8 mouse cellular contexts compared by ENCODE assay signal in the genomic region with DNA sequence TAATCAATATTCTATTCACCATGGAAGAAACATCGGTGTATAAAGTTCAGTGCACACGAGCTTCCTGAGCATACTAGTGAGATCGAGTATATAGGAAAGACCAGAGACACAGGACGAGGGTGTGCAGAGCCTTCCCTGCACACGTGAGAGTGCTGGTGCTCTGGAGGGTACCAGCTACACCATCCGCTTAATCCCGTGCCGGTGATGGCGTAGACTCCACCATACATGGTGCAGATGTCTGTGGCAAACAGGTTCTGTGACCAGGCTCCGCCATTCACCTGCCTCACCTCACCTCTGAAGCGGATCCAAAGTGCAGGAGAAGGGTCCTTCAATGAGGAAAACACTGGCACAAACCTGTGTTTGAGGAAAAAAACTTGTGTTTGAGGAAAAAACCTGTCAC.
DNase-seq lines count a peak whose midpoint lies in the region; ATAC-seq and TF ChIP-seq lines count a peak whose summit lies in the region.

No protein-coding gene starts in this region.

- ATAC-seq in embryonic facial prominence, embryonic 13.5 days (ENCODE audit: insufficient number of reproducible peaks, insufficient read depth, low FRiP score, low TSS enrichment, low read depth) = no peak
- ATAC-seq in forebrain, embryonic 15.5 days (replicated peaks) = peak; percentile 44; the same call in 1 of the 2 replicates
- peak; percentile 51; the same call in 1 of the 2 replicates for ATAC-seq in midbrain, embryonic 13.5 days
- no peak for ATAC-seq in liver, embryonic 12.5 days

- no peak for TF ChIP-seq CTCF in left cerebral cortex, adult 2 months (IDR thresholded peaks at IDR 0.05)

- H3K9me3 ChIP-seq in embryonic facial prominence, embryonic 13.5 days = no peaks in the 10 kb centered on the region
- H3K9me3 ChIP-seq in forebrain, embryonic 15.5 days = no peaks in the 10 kb centered on the region
- no peaks in the 10 kb centered on the region for H3K9me3 ChIP-seq in midbrain, embryonic 13.5 days
- no peaks in the 10 kb centered on the region for H3K9me3 ChIP-seq in liver, embryonic 12.5 days (replicated peaks)

- no peak overlapping the region for H3K9ac ChIP-seq in embryonic facial prominence, embryonic 13.5 days
- H3K9ac ChIP-seq in forebrain, embryonic 15.5 days (replicated peaks) = no peak overlapping the region
- no peak overlapping the region for H3K9ac ChIP-seq in midbrain, embryonic 13.5 days (replicated peaks)
- H3K9ac ChIP-seq in liver, embryonic 12.5 days = no peak overlapping the region

- intact Hi-C loops in left cerebral cortex, adult 2 months (cut with DNase I) = loop anchor here (2.0 kb wide), 2 partner anchors 32 to 368 kb away; no protein-coding TSS in a partner anchor

- no peak for DNase-seq in left cerebral cortex, adult 2 months (ENCODE audit: extremely low spot score in 1 of 2, low spot score in 2 of 2)
- no peak for DNase-seq in left cerebral cortex, adult 9 months (ENCODE audit: low spot score in 2 of 2)
- no peak for DNase-seq in right cerebral cortex, adult 2 months (ENCODE audit: low spot score in 2 of 2)
- no peak for DNase-seq in right cerebral cortex, adult 18-20 months

- peak overlapping the region; percentile 58; the same call in 1 of the 2 replicates for H3K27ac ChIP-seq in left cerebral cortex, adult 2 months
- H3K27ac ChIP-seq in embryonic facial prominence, embryonic 13.5 days = no peak overlapping the region
- peak overlapping the region; percentile 55 for H3K27ac ChIP-seq in forebrain, embryonic 15.5 days (replicated peaks)
- peak overlapping the region; percentile 49 for H3K27ac ChIP-seq in midbrain, embryonic 13.5 days
- no peak overlapping the region for H3K27ac ChIP-seq in liver, embryonic 12.5 days

- no peak overlapping the region for H3K4me3 ChIP-seq in left cerebral cortex, adult 2 months
- no peak overlapping the region for H3K4me3 ChIP-seq in embryonic facial prominence, embryonic 13.5 days
- H3K4me3 ChIP-seq in forebrain, embryonic 15.5 days = no peak overlapping the region
- H3K4me3 ChIP-seq in midbrain, embryonic 13.5 days (replicated peaks) = no peak overlapping the region
- no peak overlapping the region for H3K4me3 ChIP-seq in liver, embryonic 12.5 days

- 71% methylated on average over 11 of the region's 11 CpGs for WGBS in embryonic facial prominence, embryonic 13.5 days
- WGBS in forebrain, embryonic 15.5 days = 64% methylated on average over 11 of the region's 11 CpGs
- WGBS in midbrain, embryonic 13.5 days = 79% methylated on average over 11 of the region's 11 CpGs
- 75% methylated on average over 11 of the region's 11 CpGs for WGBS in liver, embryonic 12.5 days (ENCODE audit: insufficient replicate concordance)

- no peaks in the 10 kb centered on the region for H3K27me3 ChIP-seq in embryonic facial prominence, embryonic 13.5 days
- H3K27me3 ChIP-seq in forebrain, embryonic 15.5 days = no peaks in the 10 kb centered on the region
- H3K27me3 ChIP-seq in midbrain, embryonic 13.5 days = no peaks in the 10 kb centered on the region
- H3K27me3 ChIP-seq in liver, embryonic 12.5 days (replicated peaks) = 0 out of 2 replicates have a peak, but pooled peaks cover 4% of the 10 kb centered on the region

- 0 out of 2 replicates have a peak, but pooled peaks cover 7% of the 10 kb centered on the region for H3K36me3 ChIP-seq in embryonic facial prominence, embryonic 13.5 days
- H3K36me3 ChIP-seq in forebrain, embryonic 15.5 days = peaks cover 43% of the 10 kb centered on the region
- H3K36me3 ChIP-seq in midbrain, embryonic 13.5 days = peaks cover 57% of the 10 kb centered on the region
- no peaks in the 10 kb centered on the region for H3K36me3 ChIP-seq in liver, embryonic 12.5 days

- H3K4me2 ChIP-seq in embryonic facial prominence, embryonic 13.5 days = peak overlapping the region; percentile 27
- no peak overlapping the region for H3K4me2 ChIP-seq in forebrain, embryonic 15.5 days (replicated peaks)
- H3K4me2 ChIP-seq in midbrain, embryonic 13.5 days (replicated peaks) = no peak overlapping the region
- H3K4me2 ChIP-seq in liver, embryonic 12.5 days = no peak overlapping the region

- H3K4me1 ChIP-seq in embryonic facial prominence, embryonic 13.5 days = peaks cover 31% of the 10 kb centered on the region; the same call in 1 of the 2 replicates
- peaks cover 37% of the 10 kb centered on the region for H3K4me1 ChIP-seq in forebrain, embryonic 15.5 days
- peaks cover 37% of the 10 kb centered on the region for H3K4me1 ChIP-seq in midbrain, embryonic 13.5 days (replicated peaks)
- peaks cover 34% of the 10 kb centered on the region for H3K4me1 ChIP-seq in liver, embryonic 12.5 days

Comparison
In these comparisons a context has a peak if more than half of its experiments do, and no peak if none do; other contexts are left out.
1. H3K27ac ChIP-seq: peak in left cerebral cortex, adult 2 months (single experiment), forebrain, embryonic 15.5 days (single experiment) and midbrain, embryonic 13.5 days (single experiment); none in embryonic facial prominence, embryonic 13.5 days (single experiment) and liver, embryonic 12.5 days (single experiment).
2. ATAC-seq: peak in forebrain, embryonic 15.5 days (single experiment) and midbrain, embryonic 13.5 days (single experiment); none in embryonic facial prominence, embryonic 13.5 days (single experiment) and liver, embryonic 12.5 days (single experiment).